Comparison of ENCODE assay signal across 8 mouse cellular contexts in the genomic region with DNA sequence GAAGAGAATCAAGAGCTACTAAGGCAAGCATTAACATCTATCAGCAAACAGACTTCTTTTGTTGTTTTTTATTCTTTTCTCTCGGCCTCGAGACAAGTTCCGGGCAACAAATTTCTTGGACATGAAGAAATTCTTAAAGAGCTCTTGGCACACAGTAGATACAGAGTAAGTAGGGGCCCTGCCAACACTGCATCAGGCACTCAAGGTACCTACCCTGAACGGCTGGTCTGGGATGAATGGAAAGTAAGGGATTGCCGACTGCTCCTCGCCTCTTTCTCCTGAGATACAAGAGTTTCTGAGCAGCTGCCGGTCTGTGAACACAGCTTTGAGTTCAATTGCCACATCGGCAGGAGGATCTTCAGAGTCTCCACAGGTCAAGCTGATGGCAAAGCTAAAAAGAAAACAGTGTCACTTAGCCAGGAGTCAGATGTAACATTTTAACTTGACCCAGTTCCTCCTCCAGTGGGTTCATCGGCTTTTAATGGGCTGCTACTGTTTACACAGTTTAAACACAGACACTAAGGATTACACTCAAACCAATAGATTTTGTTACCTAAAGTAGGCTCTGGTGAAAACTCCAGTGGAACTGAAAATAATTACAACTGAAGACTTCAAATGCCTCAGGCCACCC. TPM values are rescaled to one million over a fixed set of nuclear protein-coding genes. Genes with fewer than 3 reads are reported as not detected.
DNase-seq lines count a peak whose midpoint lies in the region; TF ChIP-seq lines count a peak whose summit lies in the region.

No protein-coding gene starts in this region.

- peak; percentile 16 for DNase-seq in cerebellum, adult 9-11 months
- DNase-seq in cerebellum, postnatal 4 days (ENCODE audit: low spot score in 2 of 2) = no peak
- peak; percentile 13 for DNase-seq in testis, postnatal 14 days (ENCODE audit: low spot score)
- no peak for DNase-seq in testis, postnatal 10 days (ENCODE audit: low spot score)
- peak; percentile 11 for DNase-seq in lung, adult 2 months
- peak; percentile 42 for DNase-seq in yolk sac, embryonic 10.5 days (ENCODE audit: low spot score)
- DNase-seq in ovary, postnatal 10 days (ENCODE audit: low spot score) = no peak
- no peak for DNase-seq in layer of hippocampus, adult 8-10 months (ENCODE audit: low spot score in 2 of 2)

- TF ChIP-seq POLR2A in lung, adult 2 months (IDR thresholded peaks at IDR 0.05; ENCODE audit: borderline replicate concordance, extremely low read depth, low read depth, low read length) = no peak

- WGBS in lung, adult 2 months = 42% methylated on average over 9 of the region's 9 CpGs

- no peak for TF ChIP-seq CTCF in lung, adult 2 months (IDR thresholded peaks at IDR 0.05; ENCODE audit: insufficient read depth, low read length)

- no peak overlapping the region for H3K4me3 ChIP-seq in lung, adult 2 months (replicated peaks; ENCODE audit: extremely low read depth, low read depth, low read length)

- H3K4me1 ChIP-seq in lung, adult 2 months (ENCODE audit: control insufficient read depth, insufficient read depth, low read length) = peaks cover 10% of the 10 kb centered on the region

RNA-seq across cellular contexts. Expression of gene Lgalsl, which starts 1.7 kb away (rescaled TPM):
- polyA plus RNA-seq in lung, adult 2 months (2012; rRNA removed) = 11.3 and 16.6 TPM in 2 replicates
- 10 to 100 TPM; 70.3 to 84.7 (median 71.2) TPM for total RNA-seq in layer of hippocampus, adult 8-10 months (2022)

Comparison
In these comparisons a context has a peak if more than half of its experiments do, and no peak if none do; other contexts are left out.
1. DNase-seq: peak in cerebellum, adult 9-11 months (single experiment), testis, postnatal 14 days (single experiment), lung, adult 2 months (single experiment) and yolk sac, embryonic 10.5 days (single experiment); none in cerebellum, postnatal 4 days (0 of 2), testis, postnatal 10 days (single experiment), ovary, postnatal 10 days (single experiment) and layer of hippocampus, adult 8-10 months (0 of 2).